Mouse (Mus musculus): ENCODE data around the gene Tmem178b. TPM values are rescaled to one million over a fixed set of nuclear protein-coding genes. Genes with fewer than 3 reads are reported as not detected.
A peak's percentile ranks its signal among the peaks of the same experiment; 100 is the strongest.

The Tmem178b gene
- polyA plus RNA-seq, 1 experiment from 2014 or later: 1.8 TPM

DNA sequence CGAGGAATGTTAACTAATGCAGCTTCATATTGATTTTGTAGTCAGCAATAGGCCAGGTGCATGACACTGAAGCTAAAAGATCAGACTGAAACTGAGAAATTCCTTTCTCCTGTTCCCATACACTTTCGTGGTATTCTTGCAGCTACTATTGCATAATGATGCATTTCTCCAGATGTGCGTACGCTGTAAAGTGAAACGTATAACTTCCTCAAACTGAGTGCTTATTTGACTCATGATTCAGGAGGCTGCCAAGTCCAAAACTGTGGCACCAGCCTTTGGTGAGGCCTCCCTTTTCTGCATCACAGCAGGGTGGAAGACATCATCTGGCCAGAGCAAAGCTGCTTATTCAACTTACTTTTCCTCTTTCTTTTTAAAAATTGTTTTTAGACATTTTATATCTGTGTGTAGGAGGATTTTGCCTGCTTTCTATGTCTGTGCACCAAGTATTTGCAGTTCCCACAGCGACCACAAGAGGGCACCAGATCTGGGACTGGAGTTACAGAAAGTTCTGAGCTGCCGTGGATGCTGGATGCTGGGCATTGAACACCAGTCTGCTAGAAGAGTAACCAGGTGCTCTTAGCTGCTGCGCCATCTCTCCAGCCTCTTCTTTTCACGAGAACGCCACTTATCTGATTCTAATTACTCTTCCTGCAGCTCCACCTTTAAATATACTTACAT is 362.9 kb downstream of the Tmem178b start:
- DNase-seq (ENCODE audit: low spot score): peak; percentile 81
- 44% methylated on average over 10 of the region's 10 CpGs for WGBS
- H3K4me3 ChIP-seq: no peak overlapping the region
- peaks cover 18% of the 10 kb centered on the region for H3K4me1 ChIP-seq
- H3K9me3 ChIP-seq (replicated peaks): no peaks in the 10 kb centered on the region
- H3K27ac ChIP-seq (replicated peaks): no peak overlapping the region
- no peaks in the 10 kb centered on the region for H3K27me3 ChIP-seq (ENCODE audit: low read depth, poor library complexity, severe bottlenecking)
- no peaks in the 10 kb centered on the region for H3K36me3 ChIP-seq

DNA sequence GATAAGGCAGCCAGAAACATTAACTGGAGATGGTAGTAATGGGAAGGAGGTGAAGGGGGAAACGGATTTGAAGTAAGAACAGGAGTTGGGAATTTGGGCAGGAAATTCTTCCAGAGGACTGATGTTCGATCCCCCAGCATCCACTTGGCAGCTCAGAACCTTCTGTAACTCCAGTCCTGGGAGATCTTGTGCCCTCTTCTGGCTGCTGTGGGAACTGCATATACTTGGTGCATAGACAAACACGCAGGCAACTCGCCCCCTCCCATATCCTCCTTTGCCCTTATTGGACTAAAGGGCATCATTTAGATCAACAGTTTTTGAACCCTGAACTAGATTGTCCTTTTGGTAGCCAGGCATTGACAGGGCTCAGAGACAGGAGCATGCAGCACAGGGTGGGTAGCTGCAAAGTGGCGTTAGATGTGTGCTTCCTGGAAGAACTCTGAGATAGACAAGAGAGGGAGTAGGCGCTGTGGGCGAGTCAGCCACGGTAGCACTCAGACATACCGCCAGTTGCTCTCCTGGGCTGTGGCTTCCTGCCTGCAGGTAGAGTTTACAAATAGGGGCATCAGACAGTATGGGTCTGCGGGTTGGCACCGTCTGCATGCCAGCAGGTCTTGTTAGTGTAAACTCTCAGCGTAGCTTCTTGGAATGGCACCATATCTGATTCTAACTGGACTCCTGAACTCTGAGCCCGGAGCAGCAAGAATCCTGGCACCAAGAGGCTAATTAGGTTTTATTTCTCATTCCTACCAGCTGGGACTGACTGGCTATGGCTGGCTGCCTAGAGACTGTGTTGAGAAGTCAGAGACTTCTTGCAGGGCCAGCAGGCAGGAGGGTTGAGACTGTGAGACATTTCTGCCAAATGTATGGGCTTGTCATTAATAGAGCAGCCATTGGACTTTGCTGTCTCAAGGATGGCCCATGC is 364.0 kb downstream of the Tmem178b start:
- H3K9me3 ChIP-seq (replicated peaks): no peaks in the 10 kb centered on the region
- peak; percentile 65 for DNase-seq (ENCODE audit: low spot score)
- peaks cover 12% of the 10 kb centered on the region for H3K4me1 ChIP-seq
- WGBS: 74% methylated on average over 13 of the region's 13 CpGs
- no peak overlapping the region for H3K27ac ChIP-seq (replicated peaks)
- H3K27me3 ChIP-seq (ENCODE audit: low read depth, poor library complexity, severe bottlenecking): no peaks in the 10 kb centered on the region
- no peaks in the 10 kb centered on the region for H3K36me3 ChIP-seq
- H3K4me3 ChIP-seq: no peak overlapping the region

DNA sequence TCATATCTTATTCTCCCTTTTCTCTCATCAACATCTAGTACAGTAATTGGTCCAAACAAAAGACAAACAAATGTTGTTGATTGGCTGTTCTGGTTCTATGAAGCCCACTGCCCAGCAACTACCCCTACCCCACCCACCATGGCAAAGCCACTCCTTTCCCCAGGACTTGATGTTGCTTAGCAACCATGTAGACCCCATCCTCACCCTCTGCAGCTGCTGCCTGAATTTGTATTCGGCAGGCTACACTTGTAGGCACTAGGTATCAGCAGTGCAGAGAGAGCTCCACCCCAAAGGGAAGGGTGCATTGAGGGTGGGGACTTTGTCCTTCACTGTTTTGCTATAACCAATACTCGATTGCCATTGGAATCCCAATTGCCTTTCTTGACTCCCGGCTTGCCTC is 365.8 kb downstream of the Tmem178b start:
- WGBS: 82% methylated on average over 3 of the region's 3 CpGs
- no peak overlapping the region for H3K4me3 ChIP-seq
- no peak for DNase-seq (ENCODE audit: low spot score)
- H3K27ac ChIP-seq (replicated peaks): no peak overlapping the region
- peaks cover 12% of the 10 kb centered on the region for H3K4me1 ChIP-seq
- H3K36me3 ChIP-seq: no peaks in the 10 kb centered on the region
- no peaks in the 10 kb centered on the region for H3K9me3 ChIP-seq (replicated peaks)
- no peaks in the 10 kb centered on the region for H3K27me3 ChIP-seq (ENCODE audit: low read depth, poor library complexity, severe bottlenecking)

DNA sequence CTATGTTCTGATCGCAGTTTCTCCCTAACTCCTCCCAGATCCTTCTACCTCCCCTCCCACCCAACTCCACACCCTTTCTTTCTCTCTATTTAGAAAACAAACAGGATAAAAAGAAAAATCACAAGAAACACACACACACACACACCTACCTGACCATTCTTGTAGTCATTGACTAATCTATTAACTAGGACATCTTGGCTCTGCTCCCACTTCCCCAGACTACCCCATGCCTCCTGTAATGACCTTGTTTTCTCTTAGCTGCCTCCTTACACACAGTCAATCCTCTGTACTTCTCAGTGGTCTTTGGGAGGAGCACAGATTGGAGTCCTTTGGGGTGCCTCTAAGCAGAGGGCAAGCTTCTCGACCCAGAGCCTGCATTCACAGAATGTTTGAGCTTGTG is 367.6 kb downstream of the Tmem178b start:
- H3K4me1 ChIP-seq: peaks cover 2% of the 10 kb centered on the region; the same call in 1 of the 2 replicates
- 67% methylated on average over 2 of the region's 2 CpGs for WGBS

DNA sequence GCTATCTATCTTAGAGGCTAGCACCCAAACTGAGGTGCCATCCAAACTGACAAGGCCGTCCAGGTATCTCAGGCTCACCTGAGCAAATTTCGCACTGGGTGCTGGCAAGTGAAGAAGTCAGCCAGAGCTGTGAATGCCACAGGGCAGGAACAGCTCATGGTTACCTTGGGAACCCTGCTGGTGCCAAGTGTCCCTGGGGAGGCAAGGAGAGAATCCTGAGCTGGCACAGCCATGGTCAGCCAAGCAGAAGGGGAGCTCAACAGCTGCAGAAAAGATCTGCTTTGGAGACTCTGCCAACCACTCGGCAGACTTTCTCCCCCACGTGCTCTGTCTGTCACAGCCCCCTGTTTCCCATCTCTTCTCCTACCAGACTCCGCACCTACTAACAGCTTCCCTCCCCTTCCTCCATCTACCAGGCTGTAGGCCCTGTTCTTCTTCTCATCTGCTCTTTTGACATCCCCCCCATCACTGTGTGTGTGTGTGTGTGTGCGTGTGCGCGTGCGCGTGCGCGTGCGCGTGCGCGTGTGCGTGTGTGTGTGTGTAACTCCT is 374.4 kb downstream of the Tmem178b start:
- no peaks in the 10 kb centered on the region for H3K36me3 ChIP-seq
- no peaks in the 10 kb centered on the region for H3K9me3 ChIP-seq (replicated peaks)
- WGBS: 94% methylated on average over 17 of the region's 17 CpGs
- no peak for DNase-seq (ENCODE audit: low spot score)
- H3K4me3 ChIP-seq: no peak overlapping the region
- H3K4me1 ChIP-seq: no peaks in the 10 kb centered on the region
- no peaks in the 10 kb centered on the region for H3K27me3 ChIP-seq (ENCODE audit: low read depth, poor library complexity, severe bottlenecking)
- H3K27ac ChIP-seq (replicated peaks): no peak overlapping the region

More for the DNA sequence above, 367.6 kb downstream of the Tmem178b start:
- no peak for DNase-seq (ENCODE audit: low spot score)
- Histone ChIP-seq H3K27ac (replicated peaks) (no peak overlapping the region), H3K4me3 (no peak overlapping the region), H3K27me3 (ENCODE audit: low read depth, poor library complexity, severe bottlenecking) (no peaks in the 10 kb centered on the region), H3K9me3 (replicated peaks) (no peaks in the 10 kb centered on the region), H3K36me3 (no peaks in the 10 kb centered on the region)

DNA sequence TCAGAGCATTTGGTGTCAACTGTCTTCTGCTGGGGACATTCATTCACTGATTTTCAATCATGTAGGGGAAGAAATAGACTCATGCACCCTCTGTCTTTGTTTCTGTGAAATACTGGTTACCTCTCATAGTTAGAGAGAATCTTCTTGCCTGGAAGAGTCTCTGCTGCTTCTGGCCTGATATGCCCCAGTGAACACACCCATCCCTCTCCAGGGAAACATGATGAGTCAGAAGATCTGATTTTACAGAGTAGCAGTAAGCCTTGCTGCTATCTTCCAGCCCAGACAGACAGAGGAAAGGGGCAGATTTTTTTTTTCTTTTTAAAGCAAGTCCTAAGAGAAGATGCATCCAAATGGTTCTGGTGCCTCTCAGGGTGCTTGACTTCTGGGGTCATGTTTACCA is 376.9 kb downstream of the Tmem178b start:
- no peak overlapping the region for H3K4me3 ChIP-seq
- no peaks in the 10 kb centered on the region for H3K36me3 ChIP-seq
- no peak overlapping the region for H3K27ac ChIP-seq (replicated peaks)
- H3K9me3 ChIP-seq (replicated peaks): no peaks in the 10 kb centered on the region
- no peaks in the 10 kb centered on the region for H3K27me3 ChIP-seq (ENCODE audit: low read depth, poor library complexity, severe bottlenecking)
- H3K4me1 ChIP-seq: no peaks in the 10 kb centered on the region
- no peak for DNase-seq (ENCODE audit: low spot score)

DNA sequence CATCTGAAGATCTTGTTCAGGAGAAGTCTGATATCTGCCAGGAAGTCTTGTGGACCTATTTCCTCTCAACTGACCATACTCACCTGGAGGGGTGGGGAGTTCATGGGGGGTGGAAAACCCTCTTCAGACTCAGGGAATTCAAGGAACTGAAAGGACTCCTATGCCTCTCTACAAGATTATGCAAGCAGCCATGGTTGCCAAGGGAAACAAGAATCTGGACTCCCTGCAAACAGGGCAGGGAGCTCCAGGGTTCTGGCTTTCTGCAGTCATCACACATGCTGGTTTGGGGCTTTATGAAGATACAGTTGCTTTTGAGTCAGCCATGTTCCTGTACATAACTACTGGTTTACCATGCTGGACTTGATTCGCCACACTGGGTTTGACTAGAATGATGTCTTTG is 390.6 kb downstream of the Tmem178b start:
- Histone ChIP-seq H3K4me3 (no peak overlapping the region), H3K27me3 (ENCODE audit: low read depth, poor library complexity, severe bottlenecking) (no peaks in the 10 kb centered on the region), H3K27ac (replicated peaks) (no peak overlapping the region), H3K9me3 (replicated peaks) (no peaks in the 10 kb centered on the region), H3K36me3 (no peaks in the 10 kb centered on the region), H3K4me1 (no peaks in the 10 kb centered on the region)
- no peak for DNase-seq (ENCODE audit: low spot score)
- WGBS: 91% methylated on average over 1 of the region's 1 CpGs

DNA sequence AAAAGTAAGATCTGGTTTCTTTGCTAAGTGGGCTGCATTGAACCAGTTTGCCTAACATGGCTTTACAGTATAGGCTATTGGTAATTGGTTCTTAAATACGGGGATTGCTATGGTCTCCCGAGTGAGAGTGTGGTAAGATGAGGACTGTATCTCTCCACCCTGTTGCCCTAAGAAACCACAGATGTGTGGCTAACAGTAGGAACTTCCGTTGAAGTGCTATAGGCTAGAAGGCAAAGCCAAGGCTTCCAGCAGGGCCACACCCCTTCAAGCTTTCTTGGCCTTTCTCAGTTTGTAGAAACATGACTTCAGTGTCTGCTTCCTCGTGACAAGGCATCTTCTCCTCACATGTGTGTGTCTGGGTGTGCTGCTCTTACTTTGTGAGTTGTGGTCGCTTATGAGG is 427.6 kb downstream of the Tmem178b start:
- Histone ChIP-seq H3K4me3 (no peak overlapping the region), H3K9me3 (replicated peaks) (no peaks in the 10 kb centered on the region), H3K36me3 (no peaks in the 10 kb centered on the region), H3K27me3 (ENCODE audit: low read depth, poor library complexity, severe bottlenecking) (no peaks in the 10 kb centered on the region), H3K27ac (replicated peaks) (no peak overlapping the region), H3K4me1 (no peaks in the 10 kb centered on the region)
- 82% methylated on average over 5 of the region's 5 CpGs for WGBS
- DNase-seq (ENCODE audit: low spot score): no peak

DNA sequence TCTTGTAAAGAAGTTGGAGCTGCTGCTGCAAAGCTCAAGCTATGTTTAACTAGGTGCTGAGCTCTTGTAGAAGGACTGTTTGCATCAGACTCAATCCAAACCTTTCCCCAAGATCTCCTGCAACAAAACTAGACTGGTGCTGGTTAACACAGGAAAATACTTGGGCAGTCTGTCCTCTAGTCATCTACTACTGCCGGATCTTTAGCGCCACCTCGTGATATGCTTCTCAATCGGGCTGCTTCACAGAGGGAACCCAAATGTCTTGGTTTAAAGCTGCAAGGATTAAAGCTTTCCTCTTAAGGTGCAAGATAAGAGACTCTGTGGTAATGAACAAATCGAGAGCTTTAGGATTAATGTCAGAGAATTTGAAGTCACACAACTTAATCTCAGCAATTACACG is 430.3 kb downstream of the Tmem178b start:
- no peaks in the 10 kb centered on the region for H3K36me3 ChIP-seq
- no peak overlapping the region for H3K27ac ChIP-seq (replicated peaks)
- WGBS: 19% methylated on average over 6 of the region's 6 CpGs
- no peaks in the 10 kb centered on the region for H3K27me3 ChIP-seq (ENCODE audit: low read depth, poor library complexity, severe bottlenecking)
- no peaks in the 10 kb centered on the region for H3K4me1 ChIP-seq
- no peak overlapping the region for H3K4me3 ChIP-seq
- peak; percentile 34 for DNase-seq (ENCODE audit: low spot score)
- no peaks in the 10 kb centered on the region for H3K9me3 ChIP-seq (replicated peaks)

Other genes starting within 250 kb of the Tmem178b start
- 17.9 and 19.0 TPM in 2 replicates for gene Braf, start 147.8 kb upstream of the Tmem178b start, polyA plus RNA-seq (2016; fragmentation: Nextera tagmentation; extraction: Ambion mirVana)
- 232 TPM in 2 replicates for gene Mrps33, start 62.3 kb upstream of the Tmem178b start, polyA plus RNA-seq (2016; fragmentation: Nextera tagmentation; extraction: Ambion mirVana)